Mouse (Mus musculus) cortical plate, adult 2 months (tissue): ENCODE results near the gene Gng12.

Experiments used
- CTCF ChIP-seq: fragments of 200-500 bp; IDR thresholded peaks from 2 replicates; pipeline ENCODE4 v1.5.1; 2011; ENCODE audit warnings: mild to moderate bottlenecking, control low read depth, low read length; ENCODE audit not compliant: insufficient read depth; ENCODE audit errors: extremely low read depth
- POLR2A ChIP-seq: fragments of 200-500 bp; IDR thresholded peaks from 2 replicates; pipeline ENCODE4 v1.6.1; 2011; ENCODE audit warnings: mild to moderate bottlenecking, low read length, control low read depth; ENCODE audit not compliant: insufficient read depth; ENCODE audit errors: extremely low read depth

- no peak for TF ChIP-seq CTCF
- no peak for TF ChIP-seq POLR2A
These were observed 152.9 kb downstream of the Gng12 start for GRCm38 (mm10) chr6:67048880-67049694.
